Mouse (Mus musculus) kidney, adult 2 months (tissue): ENCODE measurements around the gene Mob3b. TPM values are rescaled to one million over a fixed set of nuclear protein-coding genes. Genes with fewer than 3 reads are reported as not detected.
"Not testable (repeated sequence)": the region's sequence is repeated elsewhere in the genome, so short reads cannot be mapped to it uniquely, and the experiment has no call there.

Experiments used
- DNase-seq: peaks from one replicate; pipeline ENCODE4 v3.0.0; 2021
- H3K27ac ChIP-seq: fragments of 200-500 bp; 2 replicates; pipeline ENCODE4 v1.5.1; 2012; ENCODE audit warnings: low read depth, low read length, control low read depth, inconsistent platforms; ENCODE audit not compliant: insufficient read depth
- H3K27me3 ChIP-seq: fragments of 200-500 bp; replicated peaks from 2 replicates; pipeline ENCODE4 v1.6.1; 2012; ENCODE audit warnings: mild to moderate bottlenecking, moderate library complexity, low read length, inconsistent platforms; ENCODE audit not compliant: control insufficient read depth, insufficient read depth
- H3K36me3 ChIP-seq: fragments of 200-500 bp; 2 replicates; pipeline ENCODE4 v1.6.1; 2012; ENCODE audit warnings: mild to moderate bottlenecking, moderate library complexity, low read length, inconsistent platforms; ENCODE audit not compliant: control insufficient read depth, insufficient read depth
- H3K4me1 ChIP-seq: fragments of 200-500 bp; 2 replicates; pipeline ENCODE4 v1.6.1; 2011; ENCODE audit warnings: low read length; ENCODE audit not compliant: control insufficient read depth, insufficient read depth
- H3K4me3 ChIP-seq: fragments of 200-500 bp; 2 replicates; pipeline ENCODE4 v1.5.1; 2011; ENCODE audit warnings: mild to moderate bottlenecking, low read depth, low read length, control low read depth; ENCODE audit not compliant: insufficient read depth
- CTCF ChIP-seq: fragments of 200-500 bp; conservative IDR thresholded peaks from 2 replicates; pipeline ENCODE4 v1.5.1; 2011; ENCODE audit warnings: low read depth, mild to moderate bottlenecking, control low read depth, low read length, moderate library complexity, mixed read lengths; ENCODE audit not compliant: insufficient read depth, insufficient read length
- POLR2A ChIP-seq: fragments of 200-500 bp; IDR thresholded peaks from one replicate; pipeline ENCODE4 v1.6.1; 2011; ENCODE audit warnings: low read depth, low read length, control low read depth
- WGBS: fragments of 180-500 bp; shearing (Covaris S2); methylation state at CpG from one replicate; pipeline ENCODE4 v1.1.7; 2018; 5-methylcytosine and 5-hydroxymethylcytosine counted together
- polyA plus RNA-seq: library from polyadenylated mRNA; depleted of rRNA; stranded (reverse); fragments of >200 nt; gene quantifications from 2 replicates; pipeline ENCODE4 v1.2.3, GENCODE M21; 2012

Mob3b gene
- polyA plus RNA-seq, 1 experiment = 11.8 TPM

DNA sequence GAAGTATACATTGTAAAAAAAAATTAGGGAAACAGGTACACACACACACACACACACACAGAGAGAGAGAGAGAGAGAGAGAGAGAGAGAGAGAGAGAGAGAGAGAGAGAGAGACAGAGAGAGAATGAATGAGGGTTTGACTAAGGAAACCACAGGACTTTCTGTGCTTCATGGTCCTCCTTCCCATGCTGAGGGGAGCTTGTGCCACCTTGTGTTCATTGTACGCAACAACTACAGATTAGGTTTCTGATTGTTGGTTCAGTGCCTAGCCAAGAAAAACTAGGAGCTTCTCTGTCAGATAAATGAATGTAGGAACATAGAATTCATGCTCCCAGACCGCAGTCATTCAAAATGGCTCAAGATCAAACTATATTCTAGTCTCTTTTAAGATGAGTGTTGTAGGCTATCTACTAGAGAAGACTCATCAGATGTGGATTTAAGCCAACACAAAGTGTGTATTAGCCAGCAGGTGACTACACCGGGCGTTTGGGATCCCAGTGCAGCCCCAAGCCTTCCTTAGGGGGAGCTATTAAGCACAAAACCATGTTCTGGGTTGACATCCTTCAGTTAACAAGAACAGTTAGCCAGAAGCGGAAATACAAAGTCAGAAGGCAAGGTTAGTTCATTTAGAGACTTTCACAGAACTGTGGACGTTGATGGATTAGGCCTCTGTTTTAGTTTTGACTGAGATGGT is 235.0 kb downstream of the Mob3b start:
- 69% methylated on average over 6 of the region's 6 CpGs for WGBS
- no peak overlapping the region for H3K27ac ChIP-seq
- TF ChIP-seq CTCF (peak; percentile 89), POLR2A (no peak)
- no peaks in the 10 kb centered on the region for H3K4me1 ChIP-seq
- H3K27me3 ChIP-seq = no peaks in the 10 kb centered on the region
- DNase-seq = peak; percentile 62
- H3K36me3 ChIP-seq = no peaks in the 10 kb centered on the region
- H3K4me3 ChIP-seq = no peak overlapping the region

GRCm38 (mm10) chr4:34917400-34917799 is 239.9 kb downstream of the Mob3b start:
- no peak for DNase-seq
- TF ChIP-seq CTCF (no peak), POLR2A (no peak)
- no peak overlapping the region for H3K4me3 ChIP-seq
- no peaks in the 10 kb centered on the region for H3K4me1 ChIP-seq
- H3K27ac ChIP-seq = no peak overlapping the region
- 53% methylated on average over 7 of the region's 7 CpGs for WGBS
- H3K27me3 ChIP-seq = no peaks in the 10 kb centered on the region
- no peaks in the 10 kb centered on the region for H3K36me3 ChIP-seq

- H3K36me3 ChIP-seq = no peaks in the 10 kb centered on the region
- H3K4me1 ChIP-seq = no peaks in the 10 kb centered on the region
- H3K27me3 ChIP-seq = no peaks in the 10 kb centered on the region
- TF ChIP-seq POLR2A = no peak
- TF ChIP-seq CTCF = no peak
- WGBS = 77% methylated on average over 3 of the region's 3 CpGs
- H3K27ac ChIP-seq = no peak overlapping the region
- DNase-seq = no peak
- H3K4me3 ChIP-seq = no peak overlapping the region
These were observed 245.1 kb downstream of the Mob3b start for GRCm38 (mm10) chr4:34912171-34912570.

DNA sequence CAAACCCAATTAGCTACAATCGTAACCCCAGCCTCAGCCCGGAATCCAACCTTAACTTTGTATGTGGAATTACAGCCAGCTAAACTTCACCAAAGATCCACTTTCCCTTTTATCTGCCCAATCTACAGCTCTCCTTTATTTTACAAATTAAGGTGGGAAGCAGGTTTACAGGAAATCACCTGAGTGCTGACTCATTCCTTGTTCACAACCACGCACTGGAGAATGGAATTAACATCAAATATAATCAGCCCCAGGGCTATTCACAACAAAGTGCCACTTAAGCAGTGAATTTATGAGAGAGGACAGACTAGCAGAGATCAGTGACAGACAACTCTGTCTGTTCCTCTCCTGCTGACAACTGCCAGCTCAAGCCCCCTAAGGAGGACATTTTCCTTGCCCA is 245.9 kb downstream of the Mob3b start:
- TF ChIP-seq POLR2A = no peak
- TF ChIP-seq CTCF = no peak
- no peaks in the 10 kb centered on the region for H3K4me1 ChIP-seq
- H3K4me3 ChIP-seq = no peak overlapping the region
- WGBS = 57% methylated on average over 3 of the region's 3 CpGs
- no peak for DNase-seq
- no peaks in the 10 kb centered on the region for H3K36me3 ChIP-seq
- no peak overlapping the region for H3K27ac ChIP-seq
- no peaks in the 10 kb centered on the region for H3K27me3 ChIP-seq

GRCm38 (mm10) chr4:34908127-34908526 is 249.2 kb downstream of the Mob3b start:
- WGBS = 76% methylated on average over 7 of the region's 7 CpGs
- no peaks in the 10 kb centered on the region for H3K36me3 ChIP-seq
- H3K27ac ChIP-seq = no peak overlapping the region
- DNase-seq = peak; percentile 19
- H3K27me3 ChIP-seq = no peaks in the 10 kb centered on the region
- no peak for TF ChIP-seq POLR2A
- TF ChIP-seq CTCF = no peak
- no peaks in the 10 kb centered on the region for H3K4me1 ChIP-seq
- H3K4me3 ChIP-seq = no peak overlapping the region

DNA sequence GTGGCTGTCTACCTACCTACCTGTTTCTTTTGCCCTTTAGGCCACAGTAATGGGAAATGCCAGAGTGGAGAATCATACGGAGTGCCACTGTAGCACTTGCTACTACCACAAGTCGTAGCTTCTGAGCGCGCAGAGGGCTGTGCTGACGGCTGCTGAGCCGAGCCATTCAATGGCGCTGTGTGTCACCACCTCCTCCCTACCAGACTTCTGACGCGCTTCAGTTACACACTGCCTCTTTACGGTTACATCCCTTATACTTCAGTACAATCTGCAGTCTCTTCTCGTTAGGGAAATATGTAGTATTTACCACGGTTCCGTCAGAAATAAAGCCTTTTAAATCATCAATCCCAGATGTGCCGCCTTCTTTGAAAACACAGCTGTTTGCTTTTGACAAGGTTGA is 250.3 kb downstream of the Mob3b start:
- Histone ChIP-seq H3K36me3 (no peaks in the 10 kb centered on the region), H3K27me3 (no peaks in the 10 kb centered on the region), H3K4me3 (no peak overlapping the region), H3K4me1 (no peaks in the 10 kb centered on the region), H3K27ac (no peak overlapping the region)
- 58% methylated on average over 14 of the region's 14 CpGs for WGBS
- DNase-seq = no peak
- TF ChIP-seq CTCF (no peak), POLR2A (no peak)

GRCm38 (mm10) chr4:34906151-34906550 is 251.1 kb downstream of the Mob3b start:
- WGBS = 74% methylated on average over 4 of the region's 4 CpGs
- no peak for DNase-seq
- Histone ChIP-seq H3K4me3 (no peak overlapping the region), H3K4me1 (no peaks in the 10 kb centered on the region), H3K36me3 (no peaks in the 10 kb centered on the region), H3K27ac (no peak overlapping the region), H3K27me3 (no peaks in the 10 kb centered on the region)
- TF ChIP-seq CTCF = no peak
- no peak for TF ChIP-seq POLR2A

GRCm38 (mm10) chr4:34905396-34905795 is 251.9 kb downstream of the Mob3b start:
- no peaks in the 10 kb centered on the region for H3K36me3 ChIP-seq
- peak; percentile 56 for TF ChIP-seq CTCF
- TF ChIP-seq POLR2A = no peak
- no peak overlapping the region for H3K27ac ChIP-seq
- 74% methylated on average over 5 of the region's 5 CpGs for WGBS
- no peaks in the 10 kb centered on the region for H3K4me1 ChIP-seq
- DNase-seq = peak; percentile 15
- H3K27me3 ChIP-seq = no peaks in the 10 kb centered on the region
- no peak overlapping the region for H3K4me3 ChIP-seq

DNA sequence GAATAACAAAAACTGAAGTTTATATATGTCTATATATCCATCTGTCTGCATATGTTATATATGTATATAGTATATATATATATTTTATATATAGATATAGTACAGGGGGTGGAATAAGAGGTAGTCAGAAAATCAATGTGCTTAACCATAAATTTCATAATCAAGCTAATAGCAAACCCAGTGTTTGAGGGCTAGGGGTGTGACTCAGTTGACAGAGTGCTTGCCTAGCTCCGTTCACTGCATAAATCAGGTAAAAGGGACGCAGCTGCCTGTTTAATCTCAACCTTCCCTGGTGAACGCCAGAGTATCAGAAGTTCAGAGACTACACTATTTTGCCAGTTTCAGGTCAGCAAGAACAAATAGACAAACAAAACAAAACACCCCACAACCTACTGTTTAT is 255.7 kb downstream of the Mob3b start:
- not testable (repeated sequence) for H3K27me3 ChIP-seq, H3K27ac ChIP-seq, H3K36me3 ChIP-seq, DNase-seq, H3K4me1 ChIP-seq, H3K4me3 ChIP-seq
- 44% methylated on average over 3 of the region's 3 CpGs for WGBS
